Mouse (Mus musculus) cerebellum, postnatal 14 days (tissue): ENCODE results near the gene Calcrl.
A peak's percentile ranks its signal among the peaks of the same experiment; 100 is the strongest.
"Not testable (repeated sequence)": the region's sequence is repeated elsewhere in the genome, so short reads cannot be mapped to it uniquely, and the experiment has no call there.

Experiments
- DNase-seq, 2 experiments: peaks; one replicate each; pipeline ENCODE4 v3.0.0; 2021; ENCODE audit warnings: mixed read lengths in 2 of 2

The Calcrl gene

GRCm38 (mm10) chr2:84388537-84388936, 36.7 kb downstream of the Calcrl start:
- not testable (repeated sequence) for DNase-seq

- peak; percentile 8 to 11 for DNase-seq
These were observed 37.2 kb downstream of the Calcrl start for GRCm38 (mm10) chr2:84388023-84388416.

GRCm38 (mm10) chr2:84387394-84388022, 37.7 kb downstream of the Calcrl start:
- DNase-seq = no peak

- DNase-seq = no peak
These were observed 38.4 kb downstream of the Calcrl start for GRCm38 (mm10) chr2:84386563-84387393.

DNA sequence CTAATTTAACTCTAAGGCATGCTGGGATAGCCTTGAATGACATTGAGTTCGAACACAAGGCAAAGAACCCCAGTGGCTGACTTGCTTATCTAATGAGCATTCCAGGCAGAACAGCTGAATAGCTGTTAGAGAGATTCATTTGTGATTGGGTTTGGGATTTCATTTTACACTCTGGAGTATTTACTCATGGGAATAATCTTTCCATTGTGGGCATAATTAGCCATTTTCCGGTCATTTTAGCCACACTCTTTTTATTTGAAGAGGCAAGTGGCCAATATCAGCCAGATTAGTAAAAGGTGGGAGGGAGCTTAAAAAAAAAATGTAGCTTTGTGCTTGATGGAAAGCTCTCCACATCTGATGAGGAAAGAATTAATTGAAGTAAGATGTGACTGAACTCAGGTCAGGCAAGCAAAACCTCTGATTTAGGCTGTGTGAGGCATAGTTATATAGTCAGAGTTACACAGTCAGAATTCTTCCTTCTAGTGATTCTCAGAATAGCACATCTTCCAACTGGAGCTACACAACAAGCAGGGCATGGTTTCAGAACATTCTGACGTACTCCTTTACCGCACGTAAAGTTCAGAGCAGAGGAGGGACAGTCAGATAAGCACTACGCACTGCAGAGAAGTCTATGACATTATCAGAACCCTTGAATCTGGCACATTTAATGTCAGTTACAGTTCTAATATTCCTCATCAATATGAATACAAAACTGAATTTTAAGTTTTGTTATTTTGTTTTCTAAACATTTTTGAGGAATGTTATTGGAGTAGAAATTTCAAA, 40.1 kb downstream of the Calcrl start:
- DNase-seq = no peak

DNA sequence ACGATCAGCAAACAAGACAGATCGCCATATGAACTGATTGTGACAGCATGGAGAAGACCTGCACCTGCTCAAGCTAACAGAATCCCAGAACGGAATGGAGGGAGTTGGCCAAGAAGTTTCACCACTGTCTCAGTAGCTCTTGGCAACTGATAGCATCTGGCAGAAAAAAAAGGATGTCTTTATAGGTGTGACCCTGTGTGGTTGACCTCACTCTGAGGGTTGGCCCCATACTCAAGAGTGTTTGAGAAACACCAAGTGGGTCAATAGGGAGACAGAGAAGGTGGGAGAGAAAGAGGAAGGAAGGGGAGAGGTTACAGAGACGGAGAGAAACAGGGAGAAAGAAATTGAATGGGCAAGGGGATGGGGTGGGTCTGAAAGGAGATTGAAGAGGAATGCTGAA, 41.4 kb downstream of the Calcrl start:
- no peak for DNase-seq

DNA sequence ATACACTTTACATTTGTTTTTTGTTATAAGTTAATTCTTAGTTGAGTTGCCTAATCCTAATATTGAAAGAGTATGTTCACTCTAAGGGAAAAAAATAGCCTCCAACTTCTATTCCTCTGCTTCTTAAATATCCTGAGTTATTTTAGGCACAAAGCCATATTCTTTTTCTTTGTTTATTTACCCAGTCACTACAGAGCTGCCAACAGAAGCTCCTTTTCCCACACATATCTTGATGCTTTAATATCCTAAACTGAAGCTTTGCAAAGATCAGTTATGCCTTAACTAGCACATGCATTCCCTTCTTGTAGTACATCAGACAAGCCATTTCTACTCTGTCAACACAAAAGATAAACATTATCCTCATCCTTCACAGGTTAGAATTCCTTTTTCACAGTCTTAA, 42.7 kb downstream of the Calcrl start:
- no peak for DNase-seq

DNA sequence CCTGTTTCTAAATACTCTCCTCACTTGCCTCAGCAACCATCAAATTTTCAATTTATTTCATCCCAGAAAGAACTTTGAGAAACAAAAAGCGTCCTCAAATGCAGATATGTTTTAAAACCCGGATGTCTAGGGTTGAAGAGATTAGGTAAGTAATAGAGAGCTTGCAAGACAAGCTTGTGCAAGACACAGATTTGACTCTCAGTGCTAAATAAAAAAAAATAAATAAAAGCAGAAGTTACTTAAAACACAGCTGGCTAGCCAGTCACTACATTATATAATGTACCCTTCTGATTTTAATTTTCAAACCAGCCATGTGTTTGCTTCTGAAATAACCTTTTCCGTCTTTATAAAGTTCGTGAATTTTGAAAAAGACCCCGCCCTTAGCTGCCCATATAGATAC, 43.2 kb downstream of the Calcrl start:
- DNase-seq = no peak

DNA sequence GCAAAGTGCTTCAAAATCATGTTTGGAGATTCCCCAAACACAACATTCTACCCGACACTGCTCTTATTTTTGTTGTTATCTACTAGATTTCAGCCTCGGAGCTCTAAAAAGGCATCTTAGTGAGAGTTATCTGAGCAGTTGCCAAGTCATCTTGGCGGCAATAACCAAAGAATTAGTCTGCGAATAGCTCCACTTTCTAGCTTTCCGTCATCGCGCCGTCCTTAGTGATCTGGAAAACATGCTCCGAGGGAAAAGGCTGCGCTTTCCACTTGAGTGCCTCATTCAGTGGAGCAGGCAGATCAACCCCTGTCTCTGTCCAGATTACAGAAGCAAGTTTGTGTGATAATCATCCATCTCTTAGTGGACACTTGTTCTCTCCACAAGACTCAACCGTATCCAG, 44.4 kb downstream of the Calcrl start:
- peak; percentile 32 to 43 for DNase-seq

DNA sequence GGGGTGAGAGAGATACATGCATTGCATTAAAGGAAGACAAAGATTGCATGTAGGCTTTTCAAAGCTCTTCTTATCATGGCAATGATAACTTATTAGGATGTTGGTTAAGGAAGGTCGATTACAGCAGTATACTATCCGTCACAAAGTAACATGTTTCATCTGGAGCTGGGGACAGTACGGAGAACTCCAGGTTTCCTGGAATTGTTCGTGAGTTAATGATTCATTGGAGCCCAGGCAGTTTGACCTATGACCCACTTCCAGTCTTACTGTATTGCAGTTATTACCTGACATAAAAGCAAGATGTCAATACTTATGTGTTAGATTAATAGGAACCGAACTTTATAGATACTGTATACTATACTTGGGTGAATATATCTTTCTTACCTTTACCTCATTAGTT, 46.5 kb downstream of the Calcrl start:
- DNase-seq = no peak

- no peak for DNase-seq
These were observed 56.0 kb downstream of the Calcrl start for GRCm38 (mm10) chr2:84369256-84369655.

DNA sequence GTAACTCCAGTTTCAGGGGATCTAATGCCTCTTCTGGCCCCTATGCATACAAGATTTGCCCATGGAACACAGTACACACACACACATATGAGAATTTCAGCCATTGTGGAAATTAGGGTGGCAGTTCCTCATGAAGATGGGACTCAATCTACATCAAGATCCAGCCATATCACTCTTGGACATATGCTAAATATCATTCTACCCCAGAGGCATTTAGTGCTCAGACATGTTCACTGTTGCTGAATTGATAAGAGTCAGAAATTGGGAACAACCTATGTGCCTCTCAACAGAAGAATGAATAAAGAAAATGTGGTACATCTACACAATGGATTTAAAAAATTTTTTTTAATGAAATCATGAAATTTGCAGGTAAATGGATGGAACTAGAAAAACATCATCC, 58.5 kb downstream of the Calcrl start:
- no peak for DNase-seq

GRCm38 (mm10) chr2:84365266-84365665, 59.9 kb downstream of the Calcrl start:
- no peak for DNase-seq

- no peak for DNase-seq
These were observed 62.2 kb downstream of the Calcrl start for GRCm38 (mm10) chr2:84362779-84363719.

GRCm38 (mm10) chr2:84358690-84359343, 66.4 kb downstream of the Calcrl start:
- DNase-seq = no peak

DNA sequence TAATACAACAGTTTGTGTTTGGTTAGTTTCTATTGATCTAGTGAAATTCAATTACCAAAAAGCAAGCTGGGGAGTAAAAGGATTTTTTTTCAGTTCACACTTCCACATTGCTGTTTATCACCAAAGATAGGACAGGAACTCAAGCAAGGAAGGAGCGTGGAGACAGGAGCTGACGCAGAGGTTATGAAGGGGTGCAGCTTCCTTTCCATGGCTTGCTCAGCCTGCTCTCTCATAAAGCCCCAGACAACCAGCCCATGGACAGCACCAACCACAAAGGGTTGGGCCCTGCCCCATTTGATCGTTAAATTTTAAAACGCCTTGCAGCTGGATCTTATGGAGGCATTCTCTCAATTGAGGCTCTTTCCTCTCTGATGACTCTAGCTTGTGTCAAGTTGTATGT, 69.9 kb downstream of the Calcrl start:
- DNase-seq = no peak

- DNase-seq = no peak
These were observed 77.8 kb downstream of the Calcrl start for GRCm38 (mm10) chr2:84347376-84347775.

DNA sequence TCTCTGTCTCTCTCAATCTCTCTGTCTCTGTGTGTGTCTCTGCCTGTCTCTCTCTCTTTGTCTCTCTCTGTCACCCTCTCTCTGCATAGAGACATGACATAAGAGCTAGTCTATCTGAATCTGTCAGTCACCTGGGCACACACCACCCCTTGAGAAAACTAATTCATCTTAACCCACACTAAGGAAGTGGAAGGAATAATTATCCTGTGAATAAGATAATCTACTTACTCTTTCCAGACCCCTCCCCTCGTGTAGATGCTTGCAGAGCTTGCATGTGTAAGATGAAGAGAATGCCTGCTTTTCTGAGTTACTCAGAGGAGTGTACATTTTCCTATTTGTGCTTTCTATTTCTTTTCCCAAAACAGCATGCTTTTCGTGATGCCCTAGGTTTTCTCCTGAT, 81.5 kb downstream of the Calcrl start:
- DNase-seq = no peak

- DNase-seq = no peak
These were observed 87.3 kb downstream of the Calcrl start for GRCm38 (mm10) chr2:84337774-84338450.

DNA sequence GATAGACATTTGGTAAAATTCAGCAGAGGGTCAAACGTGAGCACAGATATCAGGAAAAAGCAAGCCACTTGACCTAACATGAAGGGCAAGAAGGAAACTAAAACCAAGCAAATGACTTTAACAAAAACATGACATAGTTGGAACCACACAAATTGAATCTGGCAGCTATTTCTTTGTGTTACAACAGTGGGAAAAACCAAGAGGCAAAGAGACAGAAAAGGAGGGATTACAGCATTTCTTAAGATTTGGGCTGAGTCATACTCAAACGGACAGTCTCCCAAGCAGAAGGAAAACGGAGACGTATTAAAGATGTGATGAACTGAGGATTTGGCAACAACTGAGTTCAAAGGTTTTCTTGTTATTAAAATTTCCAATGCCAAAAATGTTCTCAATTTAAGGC, 88.9 kb downstream of the Calcrl start:
- DNase-seq = no peak

GRCm38 (mm10) chr2:84316185-84316805, 108.9 kb downstream of the Calcrl start:
- DNase-seq = no peak
